Mouse (Mus musculus) gastrocnemius, postnatal 14 days (tissue): Measurements from ENCODE around the gene Spdye4b. TPM values are rescaled to one million over a fixed set of nuclear protein-coding genes. Genes with fewer than 3 reads are reported as not detected.
A peak's percentile ranks its signal among the peaks of the same experiment; 100 is the strongest.
"Not testable (repeated sequence)": the region's sequence is repeated elsewhere in the genome, so short reads cannot be mapped to it uniquely, and the experiment has no call there.

Experiments
- DNase-seq: peaks from one replicate; pipeline ENCODE4 v3.0.0; 2021; ENCODE audit warnings: mixed read lengths
- intact Hi-C: fragments of 180-260 bp; cut with DNase I; formaldehyde crosslinking; loops from one replicate; pipeline ENCODE4 v1.15.1; 2025; ENCODE audit warnings: low total_unique reads
- long read RNA-seq, 2 experiments: library from polyadenylated mRNA; stranded (forward); transcript quantifications; one replicate each; pipeline ENCODE4 v2.0.0; 2021
- total RNA-seq, 2 experiments: library from RNA; stranded (reverse); gene quantifications; 2 replicates each; pipeline ENCODE4 v1.2.3; 2021

Spdye4b gene
- not detected for total RNA-seq
- long read RNA-seq, experiment 1 = 0 reads
- long read RNA-seq, experiment 2 = 0 reads

DNA sequence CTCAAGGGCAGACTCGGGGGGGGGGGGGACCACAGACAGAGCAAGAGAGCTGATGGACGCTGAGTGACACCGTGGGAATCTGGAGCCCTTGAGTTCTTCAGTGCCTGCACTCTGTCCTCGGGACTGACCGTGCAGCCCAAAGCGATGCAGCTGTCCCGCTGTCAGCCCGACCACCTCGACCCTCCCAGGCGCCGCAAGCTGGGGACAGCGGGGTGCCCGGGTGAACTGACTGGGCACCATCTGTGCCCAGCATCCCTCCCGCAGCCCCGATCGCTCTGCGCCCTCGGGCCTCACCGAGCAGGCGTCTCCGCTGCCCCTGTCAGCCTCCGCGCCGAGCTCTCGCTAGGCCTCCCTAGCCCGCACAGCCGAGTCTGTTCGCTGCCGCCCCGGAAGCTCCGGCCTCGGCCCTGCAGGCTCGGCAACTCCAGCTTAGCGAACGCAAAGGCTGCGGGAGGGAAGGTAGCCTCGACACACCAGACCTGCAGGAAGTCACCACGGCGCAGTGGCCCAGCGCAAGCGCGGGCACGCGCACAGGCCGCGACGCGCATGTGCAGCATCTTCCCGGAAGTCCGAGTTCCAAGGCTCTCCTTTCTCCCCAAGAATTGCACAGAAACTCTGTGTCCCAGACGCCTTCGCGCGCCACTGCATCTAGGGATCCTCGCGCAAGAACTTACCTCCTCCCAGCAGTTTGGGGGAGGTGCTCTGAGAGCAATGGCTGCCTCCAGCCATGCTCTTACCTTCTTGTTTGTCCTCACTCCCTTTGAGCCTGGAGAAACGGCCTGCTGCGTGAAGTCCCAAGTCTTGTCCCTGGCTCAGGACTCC, at the start of gene Spdye4b, which contains the start of gene Rbak:
Gene Spdye4b (plus strand): TSS at position 763 of the 822 bp plus-strand sequence.
Gene Rbak (minus strand): TSS at position 521 of the 822 bp plus-strand sequence.
- intact Hi-C loops = no loop called here
- DNase-seq = peak; percentile 91

DNA sequence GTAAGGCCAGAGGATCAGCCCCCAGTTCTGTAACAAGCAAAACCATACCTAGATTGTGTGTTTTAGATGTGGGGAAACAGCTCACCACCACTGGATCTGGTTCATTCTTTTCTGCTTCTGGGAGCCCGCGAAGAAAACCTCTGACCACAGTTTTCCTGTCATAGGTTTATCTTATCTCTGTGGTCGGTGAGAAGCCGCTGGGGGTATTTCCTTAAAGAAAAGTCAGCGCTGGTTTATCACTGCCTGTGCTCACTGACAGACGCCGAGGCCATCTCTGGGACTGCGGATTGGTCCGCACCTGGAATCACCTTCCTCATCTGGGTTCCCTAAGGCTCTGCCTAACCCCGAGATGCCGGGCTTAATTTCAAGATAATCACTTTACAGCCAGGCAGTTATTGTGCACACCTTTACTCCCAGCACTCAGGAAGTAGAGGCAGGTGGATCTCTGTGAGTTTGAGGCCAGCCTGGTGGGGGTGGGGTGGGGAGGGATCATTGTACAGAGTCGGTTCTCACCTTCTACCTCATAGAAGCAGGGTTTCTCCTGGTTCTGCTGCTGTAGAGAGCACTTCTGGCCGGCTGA, 47.8 kb upstream of the Spdye4b start:
- intact Hi-C loops = no loop called here
- DNase-seq = no peak

DNA sequence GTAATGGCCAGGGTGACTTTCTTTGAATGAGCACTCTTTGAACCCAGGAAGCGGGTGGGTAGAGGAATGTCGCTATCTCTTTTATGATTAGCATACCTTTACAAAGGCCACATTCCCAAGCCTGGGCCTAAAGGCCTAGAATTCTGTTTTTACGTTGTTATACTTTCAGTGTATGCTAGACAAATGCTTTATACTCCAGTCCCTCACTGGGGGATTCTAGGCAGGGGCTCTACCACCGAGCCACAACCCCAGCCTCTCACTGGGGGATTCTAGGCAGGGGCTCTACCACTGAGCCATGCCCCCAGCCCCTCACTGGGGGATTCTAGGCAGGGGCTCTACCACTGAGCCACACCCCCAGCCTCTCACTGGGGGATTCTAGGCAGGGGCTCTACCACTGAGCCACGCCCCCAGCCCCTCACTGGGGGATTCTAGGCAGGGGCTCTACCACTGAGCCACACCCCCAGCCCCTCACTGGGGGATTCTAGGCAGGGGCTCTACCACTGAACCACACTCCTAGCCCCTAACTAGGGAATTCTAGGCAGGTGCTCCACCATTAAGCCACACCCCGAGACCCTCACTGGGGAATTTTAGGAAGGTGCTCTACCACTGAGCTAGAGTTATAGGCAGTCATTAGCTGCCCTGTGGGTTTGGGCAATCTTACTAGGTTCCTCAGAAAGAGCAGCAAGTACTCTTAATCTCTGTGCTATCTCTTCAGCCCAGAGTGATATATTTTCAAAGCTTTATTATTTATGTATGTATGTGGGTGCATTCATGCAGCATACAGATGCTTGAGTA, 46.4 kb upstream of the Spdye4b start:
- intact Hi-C loops, DNase-seq: not testable (repeated sequence)

DNA sequence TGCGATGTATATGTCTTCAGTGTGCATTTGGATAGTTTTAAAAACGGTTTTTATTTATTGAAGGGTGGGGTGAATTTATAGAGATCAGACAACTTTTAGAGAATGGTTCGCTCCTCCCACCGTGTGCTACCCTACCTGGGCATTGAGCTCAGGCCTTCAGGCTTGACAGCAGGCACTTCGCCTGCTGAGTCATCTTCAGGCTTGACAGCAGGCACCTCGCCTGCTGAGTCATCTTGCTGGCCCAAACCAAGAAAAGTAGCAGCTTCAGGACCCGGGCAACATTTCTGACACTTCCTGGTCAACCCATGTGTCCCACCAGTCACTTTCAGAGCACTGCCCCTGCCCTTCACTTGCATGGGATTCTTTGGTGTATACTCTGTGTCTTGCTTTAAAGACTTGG, 45.8 kb upstream of the Spdye4b start:
- no peak for DNase-seq
- intact Hi-C loops = no loop called here

DNA sequence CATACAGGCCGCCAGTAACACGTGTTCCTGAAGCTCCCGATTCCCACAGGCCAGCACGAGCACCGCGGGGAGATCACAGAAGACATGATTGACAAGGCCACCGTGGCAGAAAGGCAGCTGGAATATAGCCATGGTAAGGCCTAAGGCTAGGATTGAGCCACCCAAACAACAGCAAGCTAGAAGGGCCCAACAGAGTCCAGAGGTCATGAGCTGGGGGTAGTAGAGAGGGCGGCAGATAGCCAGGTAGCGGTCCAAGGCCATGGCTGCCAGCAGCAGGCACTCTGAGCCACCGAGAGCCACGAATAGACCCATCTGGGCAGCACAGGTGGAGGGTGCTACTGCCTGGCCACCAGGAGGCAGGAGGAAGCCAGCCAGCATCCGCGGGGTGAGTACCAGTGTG, 43.2 kb upstream of the Spdye4b start:
- intact Hi-C loops = no loop called here
- no peak for DNase-seq

DNA sequence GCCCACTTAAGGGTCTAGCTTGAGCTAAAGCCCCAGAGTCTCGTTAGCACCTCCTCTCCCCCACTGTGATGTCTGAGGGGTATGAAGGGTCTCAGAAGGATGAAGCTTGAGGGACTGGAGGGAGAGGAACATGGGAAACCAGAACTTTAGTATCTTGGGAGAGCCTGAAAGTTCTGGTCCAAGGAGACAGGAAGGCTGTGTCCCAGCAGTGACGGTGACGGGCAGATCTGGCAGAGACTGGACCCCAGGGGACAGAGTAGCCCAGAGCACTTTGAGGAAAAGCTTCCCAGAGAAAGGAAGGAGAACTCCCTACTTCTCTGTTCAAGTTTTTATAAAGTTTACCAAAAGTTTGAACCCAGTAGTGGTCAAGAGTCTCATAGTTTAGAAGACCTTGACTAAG, 33.3 kb upstream of the Spdye4b start, which contains the start of gene Olfr718-ps1:
Gene Olfr718-ps1 (minus strand): TSS at position 101 of the 400 bp plus-strand sequence.
- intact Hi-C loops = no loop called here
- DNase-seq = no peak

DNA sequence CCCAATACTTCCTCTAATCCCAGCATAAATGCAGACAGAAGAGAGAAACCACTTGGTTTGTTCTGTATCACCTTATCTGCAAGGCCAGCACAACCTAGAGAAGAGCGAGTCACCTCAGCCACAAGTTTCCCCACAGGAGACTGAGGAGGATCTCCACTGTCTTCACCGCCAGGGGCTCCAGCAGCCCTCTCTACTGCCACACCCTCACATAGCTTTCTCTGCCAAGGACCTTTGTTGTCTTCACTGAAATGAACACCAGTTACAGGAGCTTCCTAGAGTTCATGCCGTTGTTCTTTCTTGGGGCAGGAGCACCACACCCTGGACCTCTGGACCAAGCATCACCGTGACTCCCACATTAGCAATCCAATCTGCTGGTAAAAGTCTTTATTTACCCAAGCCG, 32.2 kb upstream of the Spdye4b start:
- intact Hi-C loops = no loop called here
- no peak for DNase-seq

DNA sequence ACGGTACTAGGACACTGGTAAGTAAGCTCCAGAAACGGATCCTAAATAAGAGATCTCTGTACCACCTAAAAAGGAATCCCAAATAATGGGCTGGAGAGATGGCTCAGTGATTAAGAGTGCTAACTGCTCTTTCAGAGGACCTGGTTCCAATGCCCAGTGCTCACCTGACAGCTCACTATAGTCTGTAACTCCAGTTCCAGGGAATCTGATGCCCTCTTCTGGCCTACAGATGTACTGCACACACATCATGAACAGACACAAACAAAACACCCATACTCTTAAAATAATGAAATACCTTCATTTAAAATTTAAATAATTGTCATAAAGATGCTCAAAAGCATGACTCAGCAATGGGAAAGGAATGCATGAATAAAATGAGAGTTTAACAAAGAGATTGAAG, 31.3 kb upstream of the Spdye4b start:
- intact Hi-C loops = no loop called here
- DNase-seq = no peak

DNA sequence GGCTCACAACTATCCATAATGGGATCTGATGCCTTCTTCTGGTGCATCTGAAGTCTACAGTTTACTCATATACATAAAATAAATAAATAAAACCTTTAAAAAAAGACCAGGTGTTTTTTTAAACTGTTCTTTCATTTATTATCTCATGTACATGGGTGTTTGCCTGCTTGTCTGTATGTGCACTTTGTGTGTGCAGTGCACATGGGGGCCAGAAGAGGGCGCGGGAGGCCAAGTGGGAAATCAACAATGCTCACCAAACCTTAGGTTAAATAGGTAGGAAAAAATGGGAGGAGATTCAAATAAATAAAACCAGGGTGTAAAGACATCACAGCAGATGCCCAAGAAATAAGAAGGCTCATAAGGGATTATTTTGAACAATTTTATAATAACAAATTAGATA, 30.8 kb upstream of the Spdye4b start:
- intact Hi-C loops = no loop called here
- no peak for DNase-seq

DNA sequence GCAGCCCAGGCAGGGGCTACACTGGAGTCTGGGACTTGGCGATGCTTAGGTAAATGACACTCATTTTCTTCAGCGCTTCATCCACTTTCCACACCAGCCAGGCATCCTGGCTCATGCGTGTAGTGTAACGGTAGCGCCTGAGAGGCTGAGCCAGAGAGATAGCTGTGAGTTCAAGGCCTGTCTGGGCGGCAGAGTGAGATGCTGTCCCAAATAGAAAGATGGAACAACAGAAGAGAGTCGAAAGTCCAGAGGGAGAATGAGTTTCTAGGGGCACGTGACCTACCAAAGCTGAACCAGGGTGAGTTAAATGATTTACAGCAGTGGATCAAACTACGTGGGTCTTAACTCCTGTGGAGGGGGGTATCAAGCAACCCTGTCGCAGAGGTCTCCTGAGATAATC, 27.1 kb upstream of the Spdye4b start:
- intact Hi-C loops = no loop called here
- DNase-seq = no peak

DNA sequence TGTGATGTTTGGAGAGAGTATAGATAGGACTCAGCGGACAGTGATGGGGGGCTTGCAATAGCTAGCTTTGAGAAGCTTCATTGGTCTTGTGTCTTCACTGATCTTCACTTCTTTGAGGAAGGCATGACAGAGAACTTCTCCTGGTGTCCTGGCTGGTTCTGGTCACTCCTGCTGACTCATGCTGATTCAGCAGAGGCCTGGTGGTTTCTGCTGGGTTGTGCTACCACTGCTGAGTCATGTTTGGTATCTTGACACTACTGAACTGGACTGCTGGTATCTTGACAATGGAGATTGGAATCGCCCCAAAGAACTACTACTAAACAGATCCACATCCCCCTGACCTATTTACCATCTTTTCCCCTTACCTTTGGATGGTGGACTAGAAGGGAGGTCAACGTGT, 25.3 kb upstream of the Spdye4b start:
- DNase-seq = no peak
- intact Hi-C loops = no loop called here

DNA sequence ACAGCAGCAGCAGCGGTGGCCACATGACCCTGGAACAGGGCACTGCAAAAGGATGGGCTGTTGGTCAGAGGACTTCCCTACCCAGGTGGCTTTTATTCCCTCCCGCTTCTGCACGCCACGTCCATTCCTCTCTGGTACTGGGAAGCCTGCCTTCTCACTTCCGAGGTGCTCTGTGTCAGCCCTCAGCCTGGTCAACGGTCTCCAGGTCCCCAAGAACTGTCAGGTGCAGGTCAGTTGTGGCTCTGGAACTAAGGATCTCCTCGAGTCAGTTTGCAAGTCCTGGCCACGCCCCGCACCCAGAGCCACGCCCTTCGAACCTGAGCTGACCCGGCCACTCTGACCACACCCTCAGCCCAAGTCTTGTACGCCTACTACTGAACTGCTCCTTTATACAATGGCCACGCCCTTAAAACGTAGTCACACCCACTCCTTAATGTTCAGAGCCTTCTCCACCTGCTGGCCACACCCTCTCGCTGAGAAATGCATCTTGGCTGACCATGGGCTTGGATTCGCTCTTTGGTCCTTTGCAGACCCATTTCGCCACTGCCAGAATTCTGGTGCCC, 15.2 kb upstream of the Spdye4b start:
- no peak for DNase-seq
- intact Hi-C loops = no loop called here

DNA sequence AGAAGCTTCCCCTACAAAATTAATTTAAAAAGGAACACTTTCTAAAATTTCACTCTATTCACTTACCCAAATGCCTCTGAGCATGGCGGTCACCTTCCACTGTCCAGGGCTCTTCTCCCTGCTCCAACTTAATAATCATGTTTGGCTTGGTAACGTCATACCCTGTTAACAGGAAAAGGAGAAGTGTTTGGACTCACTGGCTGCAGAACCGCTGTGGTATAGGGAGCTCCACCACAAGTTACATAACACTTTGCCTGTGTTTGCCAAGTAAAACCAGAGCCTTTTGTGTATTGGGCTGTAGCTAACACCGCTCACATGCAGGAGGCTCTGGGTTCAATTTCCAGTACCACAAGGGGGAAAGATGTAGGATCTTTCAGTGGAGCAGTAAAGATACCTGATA, 4.8 kb upstream of the Spdye4b start:
- no peak for DNase-seq
- intact Hi-C loops = no loop called here

DNA sequence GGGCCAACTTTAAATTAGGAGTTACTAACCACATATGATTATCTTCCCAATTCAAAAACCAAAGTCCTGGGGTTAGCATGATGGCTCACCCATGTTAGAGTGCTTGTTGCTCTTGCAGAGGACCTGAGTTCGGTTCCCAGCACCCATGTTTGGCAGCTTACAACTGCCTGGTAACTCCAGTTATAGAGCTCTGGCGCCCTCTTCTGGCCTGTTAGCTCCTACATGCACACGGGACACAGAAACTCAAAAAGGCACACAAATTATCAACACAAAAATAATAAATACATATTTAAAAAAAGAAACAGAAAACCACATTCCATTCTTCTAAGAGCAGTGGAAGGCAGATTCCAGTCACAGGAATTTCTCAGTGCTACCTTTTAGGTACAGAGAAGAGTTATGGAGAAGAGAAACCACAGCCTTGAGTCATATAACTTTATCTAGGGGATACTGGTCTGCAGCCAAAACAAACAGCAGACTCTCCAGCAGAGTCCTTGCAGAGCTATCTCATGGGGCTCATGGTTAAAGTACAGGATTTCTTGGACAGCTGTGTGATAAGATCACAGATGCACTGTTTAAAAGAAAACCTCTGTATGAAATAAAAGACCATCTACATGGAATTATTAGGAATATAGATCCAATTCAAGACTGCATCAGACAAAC, 3.1 kb upstream of the Spdye4b start:
- intact Hi-C loops = no loop called here
- DNase-seq = no peak

DNA sequence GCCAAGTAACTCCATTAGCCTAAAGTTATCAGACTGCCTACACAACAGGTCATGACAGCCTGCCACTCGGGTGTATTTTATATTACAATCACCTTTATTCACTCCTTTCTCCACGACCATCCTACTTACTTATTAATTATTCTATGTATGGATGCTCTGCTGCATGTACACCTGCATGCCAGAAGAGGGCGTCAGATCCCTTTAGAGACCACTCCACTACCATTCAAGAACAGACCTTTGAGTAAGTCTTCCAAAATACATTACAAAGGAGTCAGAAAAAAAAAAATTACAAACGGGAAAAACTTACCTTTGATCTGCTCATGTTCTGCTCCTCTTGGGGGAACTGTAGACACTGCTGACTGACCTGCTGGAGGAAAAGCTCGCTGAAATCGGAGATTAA, 1.6 kb upstream of the Spdye4b start:
- no peak for DNase-seq
- intact Hi-C loops = no loop called here

DNA sequence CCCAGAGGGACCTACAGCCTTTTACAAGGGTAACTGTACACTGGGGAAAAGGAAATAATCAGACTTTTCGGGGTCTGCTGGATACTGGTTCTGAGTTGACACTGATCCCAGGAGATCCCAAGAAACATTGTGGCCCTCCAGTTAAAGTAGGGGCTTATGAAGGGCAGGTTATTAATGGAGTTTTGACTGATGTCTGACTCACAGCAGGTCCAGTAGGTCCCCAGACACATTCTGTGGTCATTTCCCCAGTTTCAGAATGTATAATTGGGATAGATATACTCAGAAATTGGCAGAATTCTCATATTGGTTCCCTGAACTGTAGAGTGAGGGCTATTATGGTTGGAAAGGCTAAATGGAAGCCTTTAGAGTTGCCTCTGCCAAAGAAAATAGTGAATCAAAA, 7.2 kb downstream of the Spdye4b start:
- DNase-seq, intact Hi-C loops: not testable (repeated sequence)

DNA sequence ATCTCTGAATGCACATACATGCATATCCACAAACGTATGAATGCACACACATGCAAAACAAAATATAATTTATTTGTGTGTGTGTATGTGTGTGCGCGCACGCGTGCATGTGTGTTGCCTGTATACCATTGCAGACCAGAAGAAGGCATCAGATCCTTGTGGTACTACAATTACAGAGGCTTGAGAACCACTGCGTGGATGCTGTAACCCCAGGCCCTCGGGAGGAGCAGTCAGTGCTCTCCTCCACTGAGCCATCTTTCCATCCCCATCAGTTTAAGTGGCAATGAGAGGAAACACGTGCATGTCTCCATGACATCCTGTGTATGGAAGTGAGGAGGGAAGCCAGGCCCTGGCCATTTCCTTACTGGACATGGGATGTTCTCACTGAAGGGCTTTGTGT, 12.0 kb downstream of the Spdye4b start:
- DNase-seq = no peak
- intact Hi-C loops = no loop called here

DNA sequence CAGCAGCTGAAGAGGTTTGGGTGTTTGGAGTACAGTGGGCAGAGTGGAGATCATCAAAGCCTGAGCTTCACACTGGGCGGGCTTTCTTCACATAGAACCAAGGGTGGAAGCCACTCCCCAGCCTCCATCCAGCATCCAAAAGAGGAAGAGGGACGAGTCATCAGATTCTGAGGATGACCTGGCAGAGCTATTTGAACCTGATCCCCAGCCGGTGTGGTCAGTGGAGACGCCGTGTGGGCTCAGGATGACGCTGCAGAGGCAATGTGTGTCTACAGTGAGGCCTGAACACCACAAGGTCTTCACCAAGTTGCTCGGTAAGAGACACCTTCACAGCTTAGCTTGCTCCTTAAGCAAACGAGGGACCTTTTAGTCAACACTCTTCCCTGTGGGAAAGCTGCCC, 13.9 kb downstream of the Spdye4b start:
- intact Hi-C loops, DNase-seq: not testable (repeated sequence)

DNA sequence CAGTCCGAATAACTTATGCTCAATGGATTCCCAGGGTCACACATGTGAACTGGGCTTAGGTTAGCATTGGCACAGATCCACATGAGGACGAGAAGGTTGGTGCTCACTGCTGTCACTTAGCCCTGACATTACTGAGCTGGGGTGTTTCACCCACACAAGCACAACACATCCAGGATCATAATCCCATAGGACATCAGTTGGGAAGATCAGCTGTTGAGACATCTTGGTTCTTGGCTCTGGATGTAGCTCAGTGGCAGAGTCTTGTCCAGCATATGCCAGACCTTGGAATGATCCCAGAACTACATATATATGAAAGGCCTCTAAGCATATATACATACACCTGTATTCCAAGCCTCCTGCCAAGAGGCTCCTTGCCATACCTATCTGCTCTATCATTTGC, 14.3 kb downstream of the Spdye4b start:
- DNase-seq = no peak
- intact Hi-C loops = no loop called here

DNA sequence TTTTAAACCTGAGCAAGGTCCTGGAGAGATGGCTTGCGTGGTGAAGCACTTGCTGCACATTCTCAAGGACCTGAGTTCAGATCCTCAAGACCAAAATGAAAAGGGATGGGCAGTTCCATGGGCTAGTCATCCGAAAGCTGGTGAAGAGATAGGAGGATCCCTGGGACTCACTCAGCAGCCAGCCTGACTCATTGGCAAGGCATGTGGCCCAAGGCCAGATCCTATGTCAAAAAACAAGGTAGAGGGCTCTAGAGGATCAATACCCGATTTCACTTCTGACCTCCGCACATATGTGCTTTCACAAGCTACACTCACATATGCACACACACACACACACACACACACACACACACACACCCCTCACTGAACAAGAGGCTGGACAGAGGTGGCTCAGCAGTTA, 15.7 kb downstream of the Spdye4b start:
- intact Hi-C loops = no loop called here
- no peak for DNase-seq
